Mouse (Mus musculus): ENCODE data around the gene Fam71e1. TPM values are rescaled to one million over a fixed set of nuclear protein-coding genes. Genes with fewer than 3 reads are reported as not detected.

Fam71e1 gene
- polyA plus RNA-seq, 1 experiment from 2014 or later, result 23.7 TPM

GRCm38 (mm10) chr7:44530507-44530906 is 34.1 kb downstream of the Fam71e1 start:
- Histone ChIP-seq H3K4me2 (ENCODE audit: low read length) (no peak overlapping the region), H3K27me3 (replicated peaks; ENCODE audit: control insufficient read depth, insufficient read depth, low read length) (0 out of 2 replicates have a peak, but pooled peaks cover 4% of the 10 kb centered on the region), H3K27ac (ENCODE audit: low read depth, low read length) (no peak overlapping the region), H3K9me3 (ENCODE audit: control insufficient read depth, low read length) (no peaks in the 10 kb centered on the region), H3K9ac (ENCODE audit: low read depth, low read length) (no peak overlapping the region), H3K36me3 (ENCODE audit: control insufficient read depth, insufficient read depth, low read length) (no peaks in the 10 kb centered on the region), H3K4me3 (ENCODE audit: low read length) (no peak overlapping the region), H3K4me1 (ENCODE audit: control insufficient read depth, insufficient read depth, low read depth, low read length) (peaks cover 7% of the 10 kb centered on the region; the same call in 1 of the 2 replicates)
- 77% methylated on average over 3 of the region's 3 CpGs for WGBS
- ATAC-seq, result no peak

- no peak for ATAC-seq
- H3K4me1 ChIP-seq (ENCODE audit: control insufficient read depth, insufficient read depth, low read depth, low read length), result peaks cover 7% of the 10 kb centered on the region; the same call in 1 of the 2 replicates
- no peak overlapping the region for H3K4me3 ChIP-seq (ENCODE audit: low read length)
- 52% methylated on average over 5 of the region's 5 CpGs for WGBS
- H3K4me2 ChIP-seq (ENCODE audit: low read length), result no peak overlapping the region
- H3K9me3 ChIP-seq (ENCODE audit: control insufficient read depth, low read length), result no peaks in the 10 kb centered on the region
- H3K36me3 ChIP-seq (ENCODE audit: control insufficient read depth, insufficient read depth, low read length), result no peaks in the 10 kb centered on the region
- no peak overlapping the region for H3K27ac ChIP-seq (ENCODE audit: low read depth, low read length)
- H3K27me3 ChIP-seq (replicated peaks; ENCODE audit: control insufficient read depth, insufficient read depth, low read length), result 0 out of 2 replicates have a peak, but pooled peaks cover 4% of the 10 kb centered on the region
- H3K9ac ChIP-seq (ENCODE audit: low read depth, low read length), result no peak overlapping the region
These were observed 34.8 kb downstream of the Fam71e1 start for GRCm38 (mm10) chr7:44531207-44531606.

GRCm38 (mm10) chr7:44531946-44532732 is 35.8 kb downstream of the Fam71e1 start, which contains the start of gene Spib:
TSS of gene Spib (minus strand) at chr7:44532071.
- 81% methylated on average over 4 of the region's 4 CpGs for WGBS
- Histone ChIP-seq H3K9me3 (ENCODE audit: control insufficient read depth, low read length) (no peaks in the 10 kb centered on the region), H3K4me2 (ENCODE audit: low read length) (no peak within 1 kb of the TSS), H3K27ac (ENCODE audit: low read depth, low read length) (no peak within 1 kb of the TSS), H3K9ac (ENCODE audit: low read depth, low read length) (no peak within 1 kb of the TSS), H3K27me3 (replicated peaks; ENCODE audit: control insufficient read depth, insufficient read depth, low read length) (0 out of 2 replicates have a peak, but pooled peaks cover 4% of the 10 kb centered on the region), H3K4me3 (ENCODE audit: low read length) (no peak within 1 kb of the TSS), H3K4me1 (ENCODE audit: control insufficient read depth, insufficient read depth, low read depth, low read length) (peaks cover 7% of the 10 kb centered on the region; the same call in 1 of the 2 replicates), H3K36me3 (ENCODE audit: control insufficient read depth, insufficient read depth, low read length) (no peaks in the 10 kb centered on the region)
- no peak for ATAC-seq

- H3K36me3 ChIP-seq (ENCODE audit: control insufficient read depth, insufficient read depth, low read length), result no peaks in the 10 kb centered on the region; the same call in 1 of the 2 replicates
- no peak overlapping the region for H3K4me2 ChIP-seq (ENCODE audit: low read length)
- 93% methylated on average over 28 of the region's 29 CpGs for WGBS
- H3K9ac ChIP-seq (ENCODE audit: low read depth, low read length), result no peak overlapping the region
- H3K27ac ChIP-seq (ENCODE audit: low read depth, low read length), result no peak overlapping the region
- no peak for ATAC-seq
- no peak overlapping the region for H3K4me3 ChIP-seq (ENCODE audit: low read length)
- no peaks in the 10 kb centered on the region for H3K9me3 ChIP-seq (ENCODE audit: control insufficient read depth, low read length)
- H3K27me3 ChIP-seq (replicated peaks; ENCODE audit: control insufficient read depth, insufficient read depth, low read length), result 0 out of 2 replicates have a peak, but pooled peaks cover 4% of the 10 kb centered on the region
- H3K4me1 ChIP-seq (ENCODE audit: control insufficient read depth, insufficient read depth, low read depth, low read length), result peaks cover 2% of the 10 kb centered on the region; the same call in 1 of the 2 replicates
These were observed 36.8 kb downstream of the Fam71e1 start for GRCm38 (mm10) chr7:44532918-44533745.

GRCm38 (mm10) chr7:44533746-44534045 is 37.3 kb downstream of the Fam71e1 start:
- Histone ChIP-seq H3K9ac (ENCODE audit: low read depth, low read length) (no peak overlapping the region), H3K4me1 (ENCODE audit: control insufficient read depth, insufficient read depth, low read depth, low read length) (no peaks in the 10 kb centered on the region), H3K4me2 (ENCODE audit: low read length) (no peak overlapping the region), H3K4me3 (ENCODE audit: low read length) (no peak overlapping the region), H3K9me3 (ENCODE audit: control insufficient read depth, low read length) (no peaks in the 10 kb centered on the region), H3K27ac (ENCODE audit: low read depth, low read length) (no peak overlapping the region), H3K27me3 (replicated peaks; ENCODE audit: control insufficient read depth, insufficient read depth, low read length) (0 out of 2 replicates have a peak, but pooled peaks cover 4% of the 10 kb centered on the region), H3K36me3 (ENCODE audit: control insufficient read depth, insufficient read depth, low read length) (no peaks in the 10 kb centered on the region; the same call in 1 of the 2 replicates)
- ATAC-seq, result no peak
- WGBS, result 75% methylated on average over 12 of the region's 12 CpGs

GRCm38 (mm10) chr7:44534242-44534641 is 37.9 kb downstream of the Fam71e1 start:
- ATAC-seq, result no peak
- Histone ChIP-seq H3K9ac (ENCODE audit: low read depth, low read length) (no peak overlapping the region), H3K4me3 (ENCODE audit: low read length) (no peak overlapping the region), H3K4me1 (ENCODE audit: control insufficient read depth, insufficient read depth, low read depth, low read length) (no peaks in the 10 kb centered on the region), H3K27me3 (replicated peaks; ENCODE audit: control insufficient read depth, insufficient read depth, low read length) (no peaks in the 10 kb centered on the region), H3K9me3 (ENCODE audit: control insufficient read depth, low read length) (no peaks in the 10 kb centered on the region), H3K27ac (ENCODE audit: low read depth, low read length) (no peak overlapping the region), H3K4me2 (ENCODE audit: low read length) (no peak overlapping the region), H3K36me3 (ENCODE audit: control insufficient read depth, insufficient read depth, low read length) (no peaks in the 10 kb centered on the region; the same call in 1 of the 2 replicates)
- WGBS, result 88% methylated on average over 13 of the region's 13 CpGs

GRCm38 (mm10) chr7:44534656-44535441 is 38.5 kb downstream of the Fam71e1 start:
- H3K4me2 ChIP-seq (ENCODE audit: low read length), result no peak overlapping the region
- H3K27me3 ChIP-seq (replicated peaks; ENCODE audit: control insufficient read depth, insufficient read depth, low read length), result no peaks in the 10 kb centered on the region
- H3K9ac ChIP-seq (ENCODE audit: low read depth, low read length), result no peak overlapping the region
- no peak for ATAC-seq
- no peak overlapping the region for H3K4me3 ChIP-seq (ENCODE audit: low read length)
- no peak overlapping the region for H3K27ac ChIP-seq (ENCODE audit: low read depth, low read length)
- H3K9me3 ChIP-seq (ENCODE audit: control insufficient read depth, low read length), result no peaks in the 10 kb centered on the region
- H3K36me3 ChIP-seq (ENCODE audit: control insufficient read depth, insufficient read depth, low read length), result peaks cover 3% of the 10 kb centered on the region; the same call in 1 of the 2 replicates
- WGBS, result 85% methylated on average over 19 of the region's 19 CpGs
- H3K4me1 ChIP-seq (ENCODE audit: control insufficient read depth, insufficient read depth, low read depth, low read length), result no peaks in the 10 kb centered on the region

GRCm38 (mm10) chr7:44535657-44536589 is 39.5 kb downstream of the Fam71e1 start:
- Histone ChIP-seq H3K9me3 (ENCODE audit: control insufficient read depth, low read length) (no peaks in the 10 kb centered on the region), H3K36me3 (ENCODE audit: control insufficient read depth, insufficient read depth, low read length) (peaks cover 9% of the 10 kb centered on the region), H3K9ac (ENCODE audit: low read depth, low read length) (peak overlapping the region; percentile 13; the same call in 1 of the 2 replicates), H3K4me2 (ENCODE audit: low read length) (no peak overlapping the region), H3K4me1 (ENCODE audit: control insufficient read depth, insufficient read depth, low read depth, low read length) (no peaks in the 10 kb centered on the region), H3K27me3 (replicated peaks; ENCODE audit: control insufficient read depth, insufficient read depth, low read length) (no peaks in the 10 kb centered on the region), H3K27ac (ENCODE audit: low read depth, low read length) (no peak overlapping the region), H3K4me3 (ENCODE audit: low read length) (no peak overlapping the region)
- ATAC-seq, result no peak
- 94% methylated on average over 27 of the region's 27 CpGs for WGBS
